Mouse (Mus musculus): ENCODE data around the gene Ccl20. TPM values are rescaled to one million over a fixed set of nuclear protein-coding genes. Genes with fewer than 3 reads are reported as not detected.

Gene Ccl20
- polyA plus RNA-seq, 1 experiment from 2014 or later: not detected

DNA sequence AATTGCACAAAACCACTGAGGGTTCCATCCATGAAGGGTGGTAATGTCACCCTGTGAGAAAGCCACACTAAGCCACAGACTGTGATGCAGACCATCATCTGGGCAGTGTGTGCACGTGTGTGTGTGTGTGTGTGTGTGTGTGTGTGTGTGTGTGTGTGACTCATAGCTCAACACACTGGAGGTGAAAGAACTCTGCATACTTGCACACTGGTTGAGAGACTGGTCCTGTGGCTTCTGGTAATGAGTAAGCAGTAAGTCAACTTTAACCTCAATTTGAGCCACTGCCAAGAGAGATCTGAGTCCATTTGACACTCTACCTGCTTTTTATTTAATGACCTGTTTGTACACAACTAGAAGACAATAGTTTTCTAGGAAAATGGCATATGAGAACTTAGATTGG is 40.3 kb downstream of the Ccl20 start:
- Histone ChIP-seq H3K4me3 (ENCODE audit: low read depth, low read length) (no peak overlapping the region), H3K4me2 (ENCODE audit: low read length) (no peak overlapping the region), H3K9ac (ENCODE audit: low read depth, low read length) (no peak overlapping the region), H3K9me3 (replicated peaks; ENCODE audit: control insufficient read depth, low read length, poor library complexity, severe bottlenecking) (no peaks in the 10 kb centered on the region), H3K27me3 (ENCODE audit: control insufficient read depth, insufficient read depth, low read depth, low read length) (no peaks in the 10 kb centered on the region), H3K27ac (ENCODE audit: low read length) (no peak overlapping the region), H3K36me3 (ENCODE audit: control insufficient read depth, insufficient read depth, low read length) (no peaks in the 10 kb centered on the region), H3K4me1 (ENCODE audit: control insufficient read depth, insufficient read depth, low read length) (0 out of 2 replicates have a peak, but pooled peaks cover 5% of the 10 kb centered on the region)
- no peak for ATAC-seq
- WGBS: 57% methylated on average over 1 of the region's 1 CpGs

DNA sequence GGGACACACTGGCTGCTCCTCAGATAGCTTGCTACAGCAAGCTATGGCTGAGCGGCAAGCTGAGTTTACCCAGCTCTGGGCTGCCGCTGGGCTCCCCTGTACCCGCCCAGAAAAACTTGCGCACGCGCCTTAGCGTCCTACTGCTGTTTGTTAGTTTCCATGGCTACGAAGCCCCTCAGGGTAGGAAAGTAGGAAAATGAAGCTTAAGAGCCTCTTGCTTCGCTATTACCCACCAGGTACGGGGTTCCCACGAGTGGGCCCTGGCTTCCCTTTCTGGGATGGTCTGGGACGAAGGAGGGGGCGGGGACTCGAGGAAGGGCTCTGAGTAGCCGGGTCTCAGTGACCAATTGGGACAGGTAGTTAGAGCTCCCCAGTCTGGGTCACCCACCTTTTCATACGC is 43.0 kb downstream of the Ccl20 start, which contains the start of gene Daw1:
Gene Daw1 (plus strand): TSS at position 150 of the 400 bp plus-strand sequence.
- under 1% methylated on average over 16 of the region's 16 CpGs for WGBS
- 0 out of 2 replicates have a peak, but pooled peaks cover 5% of the 10 kb centered on the region for H3K4me1 ChIP-seq (ENCODE audit: control insufficient read depth, insufficient read depth, low read length)
- H3K9me3 ChIP-seq (replicated peaks; ENCODE audit: control insufficient read depth, low read length, poor library complexity, severe bottlenecking): no peaks in the 10 kb centered on the region
- no peaks in the 10 kb centered on the region for H3K27me3 ChIP-seq (ENCODE audit: control insufficient read depth, insufficient read depth, low read depth, low read length)
- peak within 1 kb of the TSS; percentile 55 for H3K4me3 ChIP-seq (ENCODE audit: low read depth, low read length)
- H3K9ac ChIP-seq (ENCODE audit: low read depth, low read length): peak within 1 kb of the TSS; percentile 68
- no peak within 1 kb of the TSS for H3K27ac ChIP-seq (ENCODE audit: low read length)
- no peaks in the 10 kb centered on the region for H3K36me3 ChIP-seq (ENCODE audit: control insufficient read depth, insufficient read depth, low read length)
- peak; percentile 99 for ATAC-seq
- peak within 1 kb of the TSS; percentile 89 for H3K4me2 ChIP-seq (ENCODE audit: low read length)

DNA sequence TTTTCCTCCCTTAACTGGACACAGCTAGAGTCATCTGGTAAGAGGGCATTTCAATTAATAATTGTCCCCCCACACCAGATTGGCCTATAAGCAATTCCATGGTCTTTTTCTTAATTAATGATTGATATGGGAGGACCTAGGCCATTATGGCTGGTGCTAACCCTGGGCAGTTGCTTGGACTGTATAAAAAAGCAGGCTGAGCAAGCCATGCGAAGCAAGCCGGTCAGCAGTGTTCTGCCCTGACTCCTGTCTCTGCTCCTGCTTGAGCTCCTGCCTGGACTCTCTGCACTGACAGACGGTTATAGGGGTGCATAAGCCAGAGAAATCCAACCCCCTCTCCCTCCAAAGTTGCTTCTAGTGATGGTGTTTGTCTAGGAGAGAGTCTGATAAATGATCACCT is 45.1 kb downstream of the Ccl20 start:
- H3K4me2 ChIP-seq (ENCODE audit: low read length): no peak overlapping the region
- WGBS: 82% methylated on average over 3 of the region's 3 CpGs
- H3K4me3 ChIP-seq (ENCODE audit: low read depth, low read length): no peak overlapping the region
- H3K9me3 ChIP-seq (replicated peaks; ENCODE audit: control insufficient read depth, low read length, poor library complexity, severe bottlenecking): no peaks in the 10 kb centered on the region
- no peak overlapping the region for H3K27ac ChIP-seq (ENCODE audit: low read length)
- no peaks in the 10 kb centered on the region for H3K27me3 ChIP-seq (ENCODE audit: control insufficient read depth, insufficient read depth, low read depth, low read length)
- no peak overlapping the region for H3K9ac ChIP-seq (ENCODE audit: low read depth, low read length)
- no peaks in the 10 kb centered on the region for H3K36me3 ChIP-seq (ENCODE audit: control insufficient read depth, insufficient read depth, low read length)
- H3K4me1 ChIP-seq (ENCODE audit: control insufficient read depth, insufficient read depth, low read length): 0 out of 2 replicates have a peak, but pooled peaks cover 5% of the 10 kb centered on the region
- no peak for ATAC-seq

DNA sequence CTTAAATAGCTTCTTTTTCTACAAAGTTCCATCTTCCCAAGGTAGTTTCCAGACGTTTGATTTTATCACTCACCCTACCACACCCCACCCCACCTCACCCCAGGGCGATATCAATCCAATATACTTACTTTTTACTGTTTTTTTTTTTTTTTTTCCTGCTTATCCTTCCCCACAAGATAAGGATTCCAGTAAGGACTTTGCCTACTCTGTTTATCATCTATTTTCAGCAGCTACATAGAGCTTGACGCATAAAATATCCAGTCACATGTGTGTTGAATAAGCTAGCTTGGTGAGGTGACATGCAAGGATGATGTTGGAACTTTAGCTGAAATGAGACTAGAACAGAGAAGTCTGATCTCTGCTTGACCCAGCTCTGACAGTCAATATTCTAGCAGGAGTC is 47.5 kb downstream of the Ccl20 start:
- Histone ChIP-seq H3K4me2 (ENCODE audit: low read length) (no peak overlapping the region), H3K4me3 (ENCODE audit: low read depth, low read length) (no peak overlapping the region), H3K27me3 (ENCODE audit: control insufficient read depth, insufficient read depth, low read depth, low read length) (no peaks in the 10 kb centered on the region), H3K9me3 (replicated peaks; ENCODE audit: control insufficient read depth, low read length, poor library complexity, severe bottlenecking) (no peaks in the 10 kb centered on the region), H3K36me3 (ENCODE audit: control insufficient read depth, insufficient read depth, low read length) (no peaks in the 10 kb centered on the region), H3K27ac (ENCODE audit: low read length) (no peak overlapping the region), H3K4me1 (ENCODE audit: control insufficient read depth, insufficient read depth, low read length) (0 out of 2 replicates have a peak, but pooled peaks cover 4% of the 10 kb centered on the region), H3K9ac (ENCODE audit: low read depth, low read length) (no peak overlapping the region)
- no peak for ATAC-seq
- WGBS: 80% methylated on average over 3 of the region's 3 CpGs

Other genes with a start within 250 kb of the Ccl20 start
- 0.72 TPM in 1 of 2 replicates, not detected in the other for gene A030005L19Rik, start 203.4 kb upstream of the Ccl20 start, polyA plus RNA-seq (2015; fragmentation: Nextera tagmentation; extraction: Ambion mirVana)
- gene A030014E15Rik, start 191.8 kb upstream of the Ccl20 start, polyA plus RNA-seq (2015; fragmentation: Nextera tagmentation; extraction: Ambion mirVana): not detected in 2 replicates
- not detected in 2 replicates for gene Gm6217, start 185.4 kb upstream of the Ccl20 start, polyA plus RNA-seq (2015; fragmentation: Nextera tagmentation; extraction: Ambion mirVana)
- gene A030003K21Rik, start 173.4 kb upstream of the Ccl20 start, polyA plus RNA-seq (2015; fragmentation: Nextera tagmentation; extraction: Ambion mirVana): not detected in 2 replicates
- gene Gm7544, start 160.8 kb upstream of the Ccl20 start, polyA plus RNA-seq (2015; fragmentation: Nextera tagmentation; extraction: Ambion mirVana): not detected in 2 replicates
- not detected in 2 replicates for gene Gm47955, start 156.5 kb upstream of the Ccl20 start, polyA plus RNA-seq (2015; fragmentation: Nextera tagmentation; extraction: Ambion mirVana)
- gene Gm47959, start 116.2 kb upstream of the Ccl20 start, polyA plus RNA-seq (2015; fragmentation: Nextera tagmentation; extraction: Ambion mirVana): not detected in 2 replicates
- gene Slc19a3, start 78.3 kb upstream of the Ccl20 start, polyA plus RNA-seq (2015; fragmentation: Nextera tagmentation; extraction: Ambion mirVana): 0.82 and 1.5 TPM in 2 replicates
- not detected in 2 replicates for gene Krtap28-10, start 74.3 kb upstream of the Ccl20 start, polyA plus RNA-seq (2015; fragmentation: Nextera tagmentation; extraction: Ambion mirVana)
- gene Gm47969, start 71.8 kb upstream of the Ccl20 start, polyA plus RNA-seq (2015; fragmentation: Nextera tagmentation; extraction: Ambion mirVana): not detected in 2 replicates
- gene A030005K14Rik, start 57.4 kb upstream of the Ccl20 start, polyA plus RNA-seq (2015; fragmentation: Nextera tagmentation; extraction: Ambion mirVana): not detected in 2 replicates
- gene Krtap28-13, start 55.8 kb upstream of the Ccl20 start, polyA plus RNA-seq (2015; fragmentation: Nextera tagmentation; extraction: Ambion mirVana): not detected in 2 replicates
- 2.0 and 2.1 TPM in 2 replicates for gene Daw1, start 43.0 kb downstream of the Ccl20 start, polyA plus RNA-seq (2015; fragmentation: Nextera tagmentation; extraction: Ambion mirVana)

Measured in midbrain, embryonic 16.5 days (tissue).